Mouse (Mus musculus) neural tube, embryonic 11.5 days (tissue): ENCODE data around the gene Gch1. TPM values are rescaled to one million over a fixed set of nuclear protein-coding genes. Genes with fewer than 3 reads are reported as not detected.

Source experiments
- ATAC-seq: fragments of 200-750 bp; cut with Nextera tagmentation; 2 replicates; pipeline ENCODE4 v1.8.0; 2017; ENCODE audit warnings: moderate number of reproducible peaks, mild to moderate bottlenecking, moderate TSS enrichment, moderate library complexity; ENCODE audit not compliant: insufficient read depth, low FRiP score, low TSS enrichment
- DNase-seq: peaks from one replicate; pipeline ENCODE4 v3.0.0-alpha.2; 2015; ENCODE audit warnings: low spot score
- H3K27ac ChIP-seq: fragments of 300-500 bp; sonication (generic); 2 replicates; pipeline ENCODE4 v1.5.1; 2014; ENCODE audit warnings: low read depth, mild to moderate bottlenecking, low read length
- H3K27me3 ChIP-seq: fragments of 300-500 bp; sonication (generic); 2 replicates; pipeline ENCODE4 v1.6.1; 2014; ENCODE audit warnings: mild to moderate bottlenecking, low read length, mixed read lengths; ENCODE audit not compliant: control insufficient read depth, insufficient read depth
- H3K36me3 ChIP-seq: fragments of 300-500 bp; sonication (generic); 2 replicates; pipeline ENCODE4 v1.6.1; 2014; ENCODE audit warnings: mild to moderate bottlenecking, low read length, moderate library complexity, mixed read lengths; ENCODE audit not compliant: control insufficient read depth, insufficient read depth
- H3K4me1 ChIP-seq: fragments of 300-500 bp; sonication (generic); 2 replicates; pipeline ENCODE4 v1.6.1; 2014; ENCODE audit warnings: low read length, mixed read lengths; ENCODE audit not compliant: control insufficient read depth, insufficient read depth
- H3K4me2 ChIP-seq: fragments of 300-500 bp; sonication (generic); 2 replicates; pipeline ENCODE4 v1.6.1; 2014; ENCODE audit warnings: low read depth, mild to moderate bottlenecking, moderate library complexity
- H3K4me3 ChIP-seq: fragments of 300-500 bp; sonication (generic); 2 replicates; pipeline ENCODE4 v1.5.1; 2014; ENCODE audit warnings: low read depth, low read length
- H3K9ac ChIP-seq: fragments of 300-500 bp; sonication (generic); 2 replicates; pipeline ENCODE4 v1.6.1; 2014; ENCODE audit warnings: mild to moderate bottlenecking, low read length
- H3K9me3 ChIP-seq: fragments of 300-500 bp; sonication (generic); 2 replicates; pipeline ENCODE4 v1.6.1; 2016; ENCODE audit warnings: low read length; ENCODE audit not compliant: control insufficient read depth
- WGBS: fragments of 180-500 bp; shearing (Covaris S2); extraction: QIAGEN DNeasy Blood & Tissue Kit; methylation state at CpG from one replicate; pipeline ENCODE4 v1.1.7; 2014; 5-methylcytosine and 5-hydroxymethylcytosine counted together
- polyA plus RNA-seq: library from polyadenylated mRNA; unstranded; fragments of >200 nt; fragmentation: Nextera tagmentation; extraction: Ambion mirVana; gene quantifications from 2 replicates; pipeline ENCODE4 v1.2.1, GENCODE M21; 2014

Gene Gch1
- polyA plus RNA-seq, 1 experiment from 2014 or later: 2.4 TPM

DNA sequence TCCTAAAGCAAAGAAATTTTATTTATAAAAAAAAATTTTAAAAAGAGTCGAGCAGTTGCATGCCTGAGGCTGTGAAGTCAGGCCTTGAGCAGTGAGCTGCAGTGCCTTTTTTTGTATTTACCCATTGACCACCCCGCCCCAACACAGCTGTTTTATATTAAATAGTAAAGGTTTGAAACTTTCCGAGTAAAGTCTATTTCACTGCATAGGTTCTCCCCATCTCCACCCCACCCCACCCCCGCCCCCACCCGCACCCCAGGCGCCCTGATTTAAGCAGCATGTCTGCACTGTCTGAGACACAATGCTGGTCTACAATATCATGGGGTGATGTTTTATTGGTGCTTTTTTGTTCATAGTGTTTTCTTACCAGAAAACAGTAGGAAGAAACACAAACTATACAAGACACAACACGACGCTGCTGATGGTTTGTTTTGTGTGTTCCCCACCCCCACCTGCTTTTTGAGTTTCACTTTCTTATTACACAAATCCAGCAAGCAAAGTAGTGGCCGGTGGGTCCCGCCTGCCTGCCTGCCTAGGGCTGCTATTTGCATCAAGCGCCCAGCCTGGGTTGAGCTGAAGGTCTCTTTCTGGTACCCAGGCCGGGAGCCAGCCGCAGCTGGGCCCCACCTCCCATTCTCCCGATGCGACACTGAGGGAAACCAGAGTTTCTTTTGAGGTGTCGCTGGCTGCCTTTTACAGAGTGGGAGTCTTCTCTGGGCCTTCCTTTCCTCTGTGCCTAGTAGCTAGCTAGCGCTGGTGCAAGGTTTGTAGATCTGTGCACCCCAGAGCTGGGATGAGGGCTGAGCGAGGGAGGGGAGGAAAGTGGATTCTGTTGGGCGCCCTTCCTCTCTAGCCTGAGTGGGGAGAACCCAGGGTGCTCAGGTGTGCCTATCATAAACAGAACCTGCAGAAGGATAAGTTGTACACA, 84.7 kb downstream of the Gch1 start:
- no peak overlapping the region for H3K27ac ChIP-seq
- no peak overlapping the region for H3K9ac ChIP-seq
- no peaks in the 10 kb centered on the region for H3K9me3 ChIP-seq
- no peak overlapping the region for H3K4me2 ChIP-seq
- H3K36me3 ChIP-seq: no peaks in the 10 kb centered on the region
- ATAC-seq: no peak
- DNase-seq: no peak
- no peak overlapping the region for H3K4me3 ChIP-seq
- H3K27me3 ChIP-seq: no peaks in the 10 kb centered on the region
- WGBS: 36% methylated on average over 19 of the region's 19 CpGs
- H3K4me1 ChIP-seq: no peaks in the 10 kb centered on the region

Other genes starting within 250 kb of the Gch1 start
- gene Wdhd1, start 87.4 kb upstream of the Gch1 start, polyA plus RNA-seq: 37.6 and 40.1 TPM in 2 replicates
- 5.0 and 7.7 TPM in 2 replicates for gene Socs4, start 87.5 kb upstream of the Gch1 start, polyA plus RNA-seq
- 99.5 and 101 TPM in 2 replicates for gene Mapk1ip1l, start 108.9 kb upstream of the Gch1 start, polyA plus RNA-seq
- 1.1 and 1.2 TPM in 2 replicates for gene Lgals3, start 178.3 kb upstream of the Gch1 start, polyA plus RNA-seq
- 55.3 and 56.2 TPM in 2 replicates for gene Dlgap5, start 229.0 kb upstream of the Gch1 start, polyA plus RNA-seq